Mouse (Mus musculus) stomach, embryonic 15.5 days (tissue): ENCODE measurements around the gene Zbtb9. TPM values are rescaled to one million over a fixed set of nuclear protein-coding genes. Genes with fewer than 3 reads are reported as not detected.

Experiments used
- ATAC-seq: fragments of 200-750 bp; cut with Nextera tagmentation; 2 replicates; pipeline ENCODE4 v1.8.0; 2017; ENCODE audit warnings: low read depth, moderate number of reproducible peaks, moderate TSS enrichment; ENCODE audit not compliant: insufficient read depth, low FRiP score
- H3K27ac ChIP-seq: fragments of 300-500 bp; sonication (generic); 2 replicates; pipeline ENCODE4 v1.5.1; 2015; ENCODE audit warnings: mild to moderate bottlenecking, inconsistent platforms
- H3K27me3 ChIP-seq: fragments of 300-500 bp; sonication (generic); replicated peaks from 2 replicates; pipeline ENCODE4 v1.6.1; 2015; ENCODE audit warnings: inconsistent platforms
- H3K36me3 ChIP-seq: fragments of 300-500 bp; sonication (generic); 2 replicates; pipeline ENCODE4 v1.6.1; 2015; ENCODE audit warnings: inconsistent platforms
- H3K4me1 ChIP-seq: fragments of 300-500 bp; sonication (generic); 2 replicates; pipeline ENCODE4 v1.6.1; 2015; ENCODE audit warnings: inconsistent platforms
- H3K4me2 ChIP-seq: fragments of 300-500 bp; sonication (generic); 2 replicates; pipeline ENCODE4 v1.6.1; 2015; ENCODE audit warnings: mild to moderate bottlenecking, inconsistent platforms
- H3K4me3 ChIP-seq: fragments of 300-500 bp; sonication (generic); replicated peaks from 2 replicates; pipeline ENCODE4 v1.5.1; 2015; ENCODE audit warnings: inconsistent platforms
- H3K9ac ChIP-seq: fragments of 300-500 bp; sonication (generic); 2 replicates; pipeline ENCODE4 v1.6.1; 2015; ENCODE audit warnings: inconsistent platforms
- H3K9me3 ChIP-seq: fragments of 300-500 bp; sonication (generic); 2 replicates; pipeline ENCODE4 v1.6.1; 2016; ENCODE audit warnings: inconsistent platforms
- WGBS: fragments of 180-500 bp; shearing (Covaris S2); methylation state at CpG from one replicate; pipeline ENCODE4 v1.1.7; 2015; 5-methylcytosine and 5-hydroxymethylcytosine counted together
- microRNA-seq: library from miRNA; unstranded; fragments of <30 nt; microRNA quantifications from one replicate; pipeline ENCODE4, GENCODE M21; 2016
- polyA plus RNA-seq: library from polyadenylated mRNA; unstranded; fragments of >200 nt; fragmentation: Nextera tagmentation; extraction: Ambion mirVana; gene quantifications from 2 replicates; pipeline ENCODE4 v1.2.1, GENCODE M21; 2015

The Zbtb9 gene
- polyA plus RNA-seq, 1 experiment from 2014 or later: 13.3 TPM

- no peak overlapping the region for H3K4me3 ChIP-seq
Measured at GRCm38 (mm10) chr17:27051514-27051913, 78.5 kb downstream of the Zbtb9 start.

GRCm38 (mm10) chr17:27056170-27056569 is 83.2 kb downstream of the Zbtb9 start:
- Histone ChIP-seq H3K4me1 (peaks cover 31% of the 10 kb centered on the region), H3K4me2 (peak overlapping the region; percentile 97), H3K27ac (peak overlapping the region; percentile 95), H3K9me3 (no peaks in the 10 kb centered on the region), H3K9ac (no peak overlapping the region), H3K27me3 (no peaks in the 10 kb centered on the region), H3K4me3 (peak overlapping the region; percentile 68), H3K36me3 (no peaks in the 10 kb centered on the region)
- under 1% methylated on average over 13 of the region's 13 CpGs for WGBS
- peak; percentile 67 for ATAC-seq

More at GRCm38 (mm10) chr17:27051514-27051913, 78.5 kb downstream of the Zbtb9 start:
- H3K27ac ChIP-seq: peak overlapping the region; percentile 55
- H3K4me1 ChIP-seq: peaks cover 28% of the 10 kb centered on the region
- H3K9me3 ChIP-seq: no peaks in the 10 kb centered on the region
- 22% methylated on average over 9 of the region's 11 CpGs for WGBS
- H3K27me3 ChIP-seq: no peaks in the 10 kb centered on the region
- H3K4me2 ChIP-seq: peak overlapping the region; percentile 37; the same call in 1 of the 2 replicates
- no peak overlapping the region for H3K9ac ChIP-seq
- no peaks in the 10 kb centered on the region for H3K36me3 ChIP-seq
- peak; percentile 36; the same call in 1 of the 2 replicates for ATAC-seq

GRCm38 (mm10) chr17:27056812-27057516 is 84.0 kb downstream of the Zbtb9 start, which contains the start of gene Itpr3:
Gene Itpr3, plus strand, starts transcription at chr17:27057304.
- H3K4me2 ChIP-seq: peak within 1 kb of the TSS; percentile 97
- peak within 1 kb of the TSS; percentile 68 for H3K4me3 ChIP-seq
- H3K36me3 ChIP-seq: no peaks in the 10 kb centered on the region
- peaks cover 24% of the 10 kb centered on the region for H3K4me1 ChIP-seq
- peak; percentile 78 for ATAC-seq
- H3K9me3 ChIP-seq: no peaks in the 10 kb centered on the region
- H3K27me3 ChIP-seq: no peaks in the 10 kb centered on the region
- peak within 1 kb of the TSS; percentile 95 for H3K27ac ChIP-seq
- WGBS: under 1% methylated on average over 66 of the region's 66 CpGs
- peak within 1 kb of the TSS; percentile 62 for H3K9ac ChIP-seq

GRCm38 (mm10) chr17:27057517-27058055 is 84.6 kb downstream of the Zbtb9 start:
- H3K27me3 ChIP-seq: no peaks in the 10 kb centered on the region
- H3K4me3 ChIP-seq: peak overlapping the region; percentile 68
- WGBS: 3% methylated on average over 24 of the region's 24 CpGs
- H3K4me2 ChIP-seq: peak overlapping the region; percentile 97
- H3K27ac ChIP-seq: peak overlapping the region; percentile 95
- H3K4me1 ChIP-seq: peaks cover 21% of the 10 kb centered on the region; the same call in 1 of the 2 replicates
- no peaks in the 10 kb centered on the region for H3K9me3 ChIP-seq
- ATAC-seq: no peak
- no peaks in the 10 kb centered on the region for H3K36me3 ChIP-seq
- H3K9ac ChIP-seq: peak overlapping the region; percentile 62

Small RNA genes within 50 kb of the gene (microRNA-seq; reads per million reads assigned to microRNA genes)
- gene Mir3083: not detected
- gene Mir6968: not detected

Other genes with a start within 250 kb of the Zbtb9 start
- gene Bnip1, start 192.1 kb upstream of the Zbtb9 start, polyA plus RNA-seq: 42.9 and 45.5 TPM in 2 replicates
- gene Nkx2-5, start 128.2 kb upstream of the Zbtb9 start, polyA plus RNA-seq: 9.2 and 15.4 TPM in 2 replicates
- 6.1 and 7.6 TPM in 2 replicates for gene Kifc5b, start 56.1 kb upstream of the Zbtb9 start, polyA plus RNA-seq
- gene Phf1, start 40.1 kb upstream of the Zbtb9 start, polyA plus RNA-seq: 8.5 and 8.7 TPM in 2 replicates
- gene Cuta, start 33.6 kb upstream of the Zbtb9 start, polyA plus RNA-seq: 179 and 191 TPM in 2 replicates
- 2.0 and 2.2 TPM in 2 replicates for gene Syngap1, start 31.9 kb upstream of the Zbtb9 start, polyA plus RNA-seq
- gene Bak1, start 55.8 kb downstream of the Zbtb9 start, polyA plus RNA-seq: 4.6 and 5.7 TPM in 2 replicates
- gene Itpr3, start 84.1 kb downstream of the Zbtb9 start, polyA plus RNA-seq: 10.8 and 12.3 TPM in 2 replicates
- gene Uqcc2, start 160.7 kb downstream of the Zbtb9 start, polyA plus RNA-seq: 267 and 309 TPM in 2 replicates
- gene Ip6k3, start 194.6 kb downstream of the Zbtb9 start, polyA plus RNA-seq: 0.18 and 0.21 TPM in 2 replicates
- gene Lemd2, start 231.3 kb downstream of the Zbtb9 start, polyA plus RNA-seq: 12.7 and 14.7 TPM in 2 replicates